Mouse (Mus musculus) brain, embryonic 14.5 days (tissue): ENCODE data around the gene Parp11.

Source experiments
- CTCF ChIP-seq: fragments of 200-500 bp; IDR thresholded peaks from 2 replicates; pipeline ENCODE4 v1.5.1; 2012; ENCODE audit warnings: inconsistent platforms, mild to moderate bottlenecking, moderate library complexity, borderline replicate concordance; ENCODE audit not compliant: insufficient read depth, insufficient read length; ENCODE audit errors: extremely low read depth
- POLR2A ChIP-seq: fragments of 200-500 bp; IDR thresholded peaks from 2 replicates; pipeline ENCODE4 v1.6.1; 2012; ENCODE audit warnings: mild to moderate bottlenecking, inconsistent platforms, borderline replicate concordance; ENCODE audit not compliant: poor library complexity, insufficient read depth, insufficient read length, severe bottlenecking; ENCODE audit errors: extremely low read depth

DNA sequence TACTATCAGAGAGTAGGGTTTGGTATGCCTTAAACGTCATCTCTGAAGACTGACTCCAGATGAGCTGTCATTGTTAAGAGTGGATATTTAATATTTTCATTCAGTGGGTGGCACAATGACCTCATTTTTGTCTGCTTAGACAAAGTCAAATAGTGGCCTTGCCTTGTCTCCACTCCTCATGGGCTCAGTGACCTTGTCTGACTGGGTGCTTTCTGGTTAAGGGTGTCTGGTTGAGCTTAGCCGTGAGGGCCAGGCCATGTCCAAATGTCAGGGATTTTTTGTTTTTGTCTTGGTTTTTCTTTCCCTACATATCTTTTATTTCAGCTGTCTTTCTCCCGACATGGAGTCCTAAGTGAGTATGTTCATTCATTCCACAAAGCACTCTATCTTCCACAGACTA lies 54.2 kb downstream of the Parp11 start:
- TF ChIP-seq CTCF (no peak), POLR2A (no peak)
